Comparison of ENCODE assay signal across 11 mouse cellular contexts in the genomic region with DNA sequence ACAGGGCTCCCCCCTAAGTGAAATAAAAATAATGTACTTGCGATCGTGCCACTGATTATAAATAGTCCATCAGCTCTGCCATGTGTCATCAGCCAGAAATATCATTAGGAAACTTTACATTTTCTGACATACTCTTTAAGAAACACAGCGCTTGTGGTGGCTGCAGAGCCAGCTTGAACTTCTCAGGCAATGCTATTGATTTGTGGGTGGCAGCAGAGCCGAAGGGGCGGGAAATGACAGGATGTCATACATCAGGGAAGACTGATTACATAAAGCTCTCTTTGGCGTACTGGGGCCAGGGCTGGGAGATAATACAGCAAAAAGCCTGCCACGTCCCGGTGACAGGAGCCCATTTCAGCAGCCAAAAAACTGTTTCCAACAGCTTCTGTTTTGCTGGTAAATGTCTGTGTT.
DNase-seq lines count a peak whose midpoint lies in the region; ATAC-seq and TF ChIP-seq lines count a peak whose summit lies in the region.
"Had no signal": no experiment of that assay in that cellular context is flagged by ENCODE, and none has a peak within 500 bp of the region (broad histone marks: within the 10 kb centered on the region; RNA-seq: fewer than 3 reads in every experiment).

No protein-coding gene starts in this region.

- TF ChIP-seq CTCF in left cerebral cortex, adult 2 months (IDR thresholded peaks at IDR 0.05) = no peak

- ATAC-seq in neural tube, embryonic 11.5 days (ENCODE audit: insufficient read depth, low FRiP score, low TSS enrichment) = no peak

- H3K4me2 ChIP-seq in neural tube, embryonic 11.5 days (ENCODE audit: low read depth) = no peak overlapping the region
- H3K4me2 ChIP-seq: kidney, embryonic 15.5 days had no signal

- H3K4me1 ChIP-seq in neural tube, embryonic 11.5 days (ENCODE audit: control insufficient read depth, insufficient read depth, low read length) = no peaks in the 10 kb centered on the region

- WGBS in neural tube, embryonic 11.5 days = 76% methylated on average over 8 of the region's 8 CpGs

- no peaks in the 10 kb centered on the region for H3K9me3 ChIP-seq in neural tube, embryonic 11.5 days (ENCODE audit: control insufficient read depth, low read length)
- H3K9me3 ChIP-seq: kidney, embryonic 15.5 days had no signal

- H3K27ac ChIP-seq in left cerebral cortex, adult 2 months = peak overlapping the region; percentile 73
- H3K27ac ChIP-seq in neural tube, embryonic 11.5 days (ENCODE audit: low read depth, low read length) = 0 out of 2 replicates have a peak overlapping the region, but pooled peaks have one; percentile 9
- H3K27ac ChIP-seq: gastrocnemius, adult 2 months; kidney, embryonic 15.5 days had no signal

- peak; percentile 9 for DNase-seq in embryo, embryonic 10.5 days (ENCODE audit: low spot score)
- DNase-seq in embryo, embryonic 10 days (ENCODE audit: low spot score) = no peak
- peak in 1 of 2 experiments; percentile 47 for DNase-seq in left cerebral cortex, adult 2 months (ENCODE audit: extremely low spot score in 1 of 2, low spot score in 2 of 2)
- DNase-seq in left cerebral cortex, postnatal 10 days (ENCODE audit: extremely low spot score in 1 of 2, low spot score in 2 of 2) = no peak
- peak; percentile 14 to 33 for DNase-seq in layer of hippocampus, postnatal 10 days (ENCODE audit: low spot score in 2 of 2)
- DNase-seq in neural tube, embryonic 11.5 days (ENCODE audit: low spot score) = no peak
- no peak for DNase-seq in urinary bladder, adult 2 months (ENCODE audit: low spot score)
- no peak for DNase-seq in adrenal gland, adult 8-10 months
- DNase-seq: gastrocnemius, adult 2 months; heart, postnatal 14 days had no signal

- intact Hi-C loops in left cerebral cortex, adult 2 months (cut with DNase I) = loop anchor here (10.0 kb wide), 1 partner anchor 173 kb away; no protein-coding TSS in a partner anchor
- intact Hi-C loops in left cerebral cortex, postnatal 10 days (cut with DNase I) = no loop called here

- no peak overlapping the region for H3K9ac ChIP-seq in neural tube, embryonic 11.5 days (ENCODE audit: low read length)
- H3K9ac ChIP-seq: kidney, embryonic 15.5 days had no signal

- no peaks in the 10 kb centered on the region for H3K27me3 ChIP-seq in neural tube, embryonic 11.5 days (ENCODE audit: control insufficient read depth, insufficient read depth, low read length)
- H3K27me3 ChIP-seq: kidney, embryonic 15.5 days had no signal

- no peak overlapping the region for H3K4me3 ChIP-seq in left cerebral cortex, adult 2 months
- no peak overlapping the region for H3K4me3 ChIP-seq in neural tube, embryonic 11.5 days (ENCODE audit: low read depth, low read length)
- H3K4me3 ChIP-seq: gastrocnemius, adult 2 months; kidney, embryonic 15.5 days had no signal

- no peaks in the 10 kb centered on the region for H3K36me3 ChIP-seq in neural tube, embryonic 11.5 days (ENCODE audit: control insufficient read depth, insufficient read depth, low read length)
- H3K36me3 ChIP-seq: kidney, embryonic 15.5 days had no signal

Comparison
In these comparisons a context has a peak if more than half of its experiments do, and no peak if none do; other contexts are left out.
1. DNase-seq: peak in embryo, embryonic 10.5 days (single experiment) and layer of hippocampus, postnatal 10 days (2 of 2); none in embryo, embryonic 10 days (single experiment), left cerebral cortex, postnatal 10 days (0 of 2), neural tube, embryonic 11.5 days (single experiment), urinary bladder, adult 2 months (single experiment) and adrenal gland, adult 8-10 months (single experiment).